Mouse (Mus musculus): Measurements from ENCODE around the gene Mrps11. TPM values are rescaled to one million over a fixed set of nuclear protein-coding genes. Genes with fewer than 3 reads are reported as not detected.

The Mrps11 gene
- polyA plus RNA-seq (2015; fragmentation: Nextera tagmentation; extraction: Ambion mirVana) = 63.6 and 67.5 TPM in 2 replicates

DNA sequence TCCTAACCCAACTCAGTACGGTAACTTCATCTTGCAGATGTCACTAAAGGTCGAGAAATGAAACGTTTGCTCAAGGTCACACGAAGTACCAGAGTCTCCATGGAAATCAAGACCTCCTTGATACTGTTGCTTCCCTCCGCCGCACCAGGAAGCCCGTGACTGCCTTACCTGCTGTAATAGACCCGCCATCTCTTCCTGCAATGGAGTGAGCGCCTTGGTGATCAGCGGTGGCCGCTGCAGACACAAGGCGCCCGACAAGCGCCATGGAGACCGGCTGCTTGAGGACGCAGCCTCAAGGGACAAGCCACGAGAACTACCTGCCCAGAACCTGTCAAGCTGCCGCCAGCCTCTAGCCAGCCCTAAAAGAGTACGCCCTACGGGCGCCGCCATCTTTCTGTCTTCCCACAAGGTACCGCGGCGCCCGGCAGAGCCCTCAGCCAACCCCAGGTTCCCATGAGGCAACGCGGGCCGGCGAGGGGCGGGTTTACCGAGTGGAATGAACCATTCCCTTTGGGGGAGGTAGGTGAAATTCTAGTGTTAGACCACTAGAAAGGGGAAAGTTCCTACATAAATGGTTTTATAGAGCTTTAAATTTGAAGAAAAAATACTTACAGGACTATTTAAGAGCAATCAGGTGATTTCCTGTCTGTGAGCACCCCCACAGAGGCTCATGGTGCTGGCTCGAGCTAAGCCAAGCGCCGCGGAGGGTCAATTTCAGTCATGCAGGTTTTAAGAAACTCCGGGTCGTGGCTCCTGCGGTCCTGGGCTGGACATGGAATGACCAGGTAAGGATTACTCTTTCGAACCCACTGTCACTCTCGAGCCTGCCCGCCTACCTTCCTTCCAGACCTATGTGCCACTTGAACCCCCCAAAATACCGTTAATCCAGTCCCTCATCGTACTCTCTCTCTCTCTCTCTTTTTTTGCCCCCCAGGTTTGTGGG lies at the start of gene Mrps11, which contains the start of gene Mrpl46:
Mrps11 (plus strand) TSS at position 481 of the 943 bp plus-strand sequence.
Mrpl46 (minus strand) TSS at position 893 of the 943 bp plus-strand sequence.

DNA sequence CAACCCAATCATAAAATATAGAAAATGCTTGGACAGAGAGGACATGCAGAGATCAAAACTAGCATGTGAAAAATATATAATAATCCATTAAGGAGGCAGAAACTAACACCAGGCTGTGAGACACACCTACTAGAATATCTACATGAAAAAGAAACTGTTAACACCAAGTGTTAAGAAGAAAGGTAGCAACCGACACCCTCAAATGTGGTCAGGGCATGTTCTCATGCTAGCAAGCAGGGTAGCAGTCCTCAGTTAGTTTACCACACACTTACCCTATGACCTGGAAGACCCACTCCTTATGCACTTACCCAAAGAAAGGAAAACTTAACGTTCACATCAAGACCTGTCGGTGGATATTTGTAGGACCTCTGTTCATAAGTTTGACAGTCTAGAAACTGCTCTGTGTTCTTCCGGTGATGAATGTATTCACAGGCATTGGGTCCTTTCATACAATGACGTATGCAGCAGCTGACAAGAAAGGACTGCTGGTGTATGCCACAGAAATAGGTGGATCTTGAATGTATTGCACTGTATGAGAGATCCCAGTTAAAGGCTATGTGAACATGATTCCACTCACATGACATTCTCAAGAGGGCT lies 45.2 kb upstream of the Mrps11 start, which contains the start of gene Ntrk3:
Ntrk3 (minus strand) TSS at position 399 of the 597 bp plus-strand sequence.

Other genes starting within 250 kb of the Mrps11 start
- 28.5 and 29.1 TPM in 2 replicates for gene Ntrk3, start 45.1 kb upstream of the Mrps11 start, polyA plus RNA-seq (2015; fragmentation: Nextera tagmentation; extraction: Ambion mirVana)
- gene Mrpl46, start 412 bp downstream of the Mrps11 start, polyA plus RNA-seq (2015; fragmentation: Nextera tagmentation; extraction: Ambion mirVana) = 62.6 and 64.9 TPM in 2 replicates
- gene Det1, start 64.1 kb downstream of the Mrps11 start, polyA plus RNA-seq (2015; fragmentation: Nextera tagmentation; extraction: Ambion mirVana) = 7.2 and 7.7 TPM in 2 replicates
- 54.5 and 58.6 TPM in 2 replicates for gene Aen, start 112.7 kb downstream of the Mrps11 start, polyA plus RNA-seq (2015; fragmentation: Nextera tagmentation; extraction: Ambion mirVana)
- gene Isg20, start 130.3 kb downstream of the Mrps11 start, polyA plus RNA-seq (2015; fragmentation: Nextera tagmentation; extraction: Ambion mirVana) = 1.3 and 1.8 TPM in 2 replicates

Measured in neural tube, postnatal 0 days (tissue).